Mouse (Mus musculus): Measurements from ENCODE around the gene Rabgap1l.
"Not testable (repeated sequence)": the region's sequence is repeated elsewhere in the genome, so short reads cannot be mapped to it uniquely, and the experiment has no call there.

The Rabgap1l gene

GRCm38 (mm10) chr1:160693094-160693447 lies 99.9 kb downstream of the Rabgap1l start:
- DNase-seq (ENCODE audit: low read depth, low spot score), result no peak

DNA sequence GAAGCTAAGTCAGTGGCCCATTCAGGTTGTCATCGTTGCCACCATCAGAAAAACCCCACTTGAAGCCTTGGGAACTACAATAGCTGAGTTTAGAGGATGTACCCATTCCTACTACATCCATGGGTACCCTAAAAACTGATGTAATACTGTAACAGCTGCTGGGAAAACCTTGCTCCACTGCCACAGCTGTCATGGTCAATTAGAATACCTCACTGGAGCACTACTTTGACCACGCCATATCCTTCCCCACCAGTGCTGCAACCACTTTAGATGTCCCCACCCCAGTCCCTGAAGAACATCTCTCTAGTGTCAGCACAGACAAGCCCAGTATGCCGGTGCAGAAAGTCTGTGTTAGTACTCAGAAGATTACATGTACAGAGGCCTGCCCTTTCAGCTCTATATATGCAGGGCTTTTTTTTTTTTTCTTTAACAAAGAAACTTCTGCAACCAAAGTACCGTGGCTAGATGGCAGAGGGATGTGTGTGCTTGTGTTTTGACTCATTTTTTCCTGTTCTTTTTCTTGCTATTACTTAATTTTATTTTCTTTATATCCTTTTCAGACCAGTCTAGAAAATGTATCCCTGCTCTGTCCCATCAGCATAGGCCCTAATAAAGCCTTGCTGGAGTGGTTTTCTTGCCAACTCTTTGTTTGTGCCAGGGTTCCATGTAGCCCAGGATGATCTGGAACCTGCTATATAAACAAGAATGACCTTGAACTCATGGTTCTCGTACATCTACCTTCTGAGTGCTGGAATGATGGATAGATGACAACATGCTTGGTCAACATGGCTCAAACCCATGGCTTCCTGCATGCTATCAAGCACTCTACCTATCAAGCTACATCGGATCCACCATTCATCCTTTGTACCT lies 100.6 kb downstream of the Rabgap1l start:
- DNase-seq (ENCODE audit: low read depth, low spot score), result no peak

DNA sequence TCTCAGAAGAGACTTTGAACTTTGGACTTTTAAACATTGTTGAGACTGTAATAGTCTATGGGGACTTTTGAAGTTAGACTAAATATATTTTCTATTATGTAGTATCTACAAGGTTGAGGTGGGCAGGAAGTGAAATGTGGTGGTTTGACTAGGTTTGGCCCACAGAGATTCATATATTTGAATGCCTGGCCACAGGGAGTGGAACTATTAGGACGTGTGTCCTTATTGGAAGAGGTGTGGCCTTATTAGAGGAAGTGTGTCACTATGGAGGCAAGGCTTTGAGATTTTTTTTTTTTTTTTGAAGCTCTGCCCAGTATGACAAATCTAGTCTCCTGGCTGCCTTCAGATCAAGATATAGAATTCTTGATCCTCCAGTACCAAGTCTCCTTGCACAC lies 101.8 kb downstream of the Rabgap1l start:
- no peak for DNase-seq (ENCODE audit: low read depth, low spot score)

- DNase-seq (ENCODE audit: low read depth, low spot score), result no peak
Observed at GRCm38 (mm10) chr1:160690516-160691195, 102.4 kb downstream of the Rabgap1l start.

- DNase-seq (ENCODE audit: low read depth, low spot score), result no peak
Observed at GRCm38 (mm10) chr1:160689511-160689910, 103.5 kb downstream of the Rabgap1l start.

GRCm38 (mm10) chr1:160684251-160684650 lies 108.8 kb downstream of the Rabgap1l start:
- no peak for DNase-seq (ENCODE audit: low read depth, low spot score)

GRCm38 (mm10) chr1:160681398-160682050 lies 111.5 kb downstream of the Rabgap1l start:
- DNase-seq (ENCODE audit: low read depth, low spot score), result no peak

DNA sequence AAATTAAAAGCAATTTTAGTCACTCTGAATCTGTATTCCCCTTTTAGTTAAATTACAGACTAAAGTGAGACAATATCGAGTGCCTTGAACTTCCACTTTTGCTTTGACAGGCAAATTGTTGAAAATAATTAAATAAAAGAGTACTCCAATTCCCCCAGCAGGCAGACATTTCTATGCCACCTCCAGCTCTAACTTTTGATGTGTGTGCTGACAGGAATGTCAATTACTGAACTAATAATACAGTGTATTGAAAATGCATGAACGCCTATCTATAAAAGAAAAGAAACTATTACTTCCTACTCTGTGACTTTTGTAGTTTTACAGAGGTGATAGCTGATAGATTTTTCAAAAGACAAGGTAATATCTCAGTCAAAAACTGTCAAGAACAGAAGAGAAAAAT lies 118.2 kb downstream of the Rabgap1l start:
- DNase-seq (ENCODE audit: low read depth, low spot score), result no peak

GRCm38 (mm10) chr1:160672088-160672814 lies 120.8 kb downstream of the Rabgap1l start:
- no peak for DNase-seq (ENCODE audit: low read depth, low spot score)

DNA sequence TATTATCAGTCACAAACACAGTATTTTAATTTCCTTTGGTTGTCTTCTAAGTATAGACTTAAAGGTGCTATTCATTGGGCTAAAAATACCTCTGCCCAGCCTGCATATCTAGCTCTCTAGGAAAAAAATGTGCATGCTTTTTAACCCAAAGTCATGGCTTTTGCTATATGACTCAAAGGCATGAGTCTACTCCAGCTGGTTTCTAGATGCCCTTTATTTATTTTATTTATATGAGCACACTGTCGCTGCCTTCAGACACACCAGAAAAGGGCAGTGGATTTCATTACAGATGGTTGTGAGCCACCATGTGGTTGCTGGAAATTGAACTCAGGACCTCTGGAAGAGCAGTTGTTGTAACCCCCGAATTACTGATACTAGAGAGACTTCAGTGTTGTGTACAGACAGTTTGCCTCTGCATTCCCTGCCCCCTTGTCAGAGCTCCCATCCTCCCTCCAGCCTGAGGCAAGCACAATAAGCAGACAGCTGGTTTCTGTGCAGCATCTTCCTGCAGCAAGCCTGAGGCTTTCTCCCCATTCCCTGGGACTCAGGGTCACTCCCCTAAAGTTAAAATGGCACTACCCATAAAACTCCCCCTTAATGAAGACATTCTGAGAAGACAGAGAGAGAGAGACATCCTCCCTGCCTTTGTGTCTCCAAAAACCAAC lies 137.1 kb downstream of the Rabgap1l start:
- no peak for DNase-seq (ENCODE audit: low read depth, low spot score)

GRCm38 (mm10) chr1:160651691-160652090 lies 141.3 kb downstream of the Rabgap1l start:
- no peak for DNase-seq (ENCODE audit: low read depth, low spot score)

DNA sequence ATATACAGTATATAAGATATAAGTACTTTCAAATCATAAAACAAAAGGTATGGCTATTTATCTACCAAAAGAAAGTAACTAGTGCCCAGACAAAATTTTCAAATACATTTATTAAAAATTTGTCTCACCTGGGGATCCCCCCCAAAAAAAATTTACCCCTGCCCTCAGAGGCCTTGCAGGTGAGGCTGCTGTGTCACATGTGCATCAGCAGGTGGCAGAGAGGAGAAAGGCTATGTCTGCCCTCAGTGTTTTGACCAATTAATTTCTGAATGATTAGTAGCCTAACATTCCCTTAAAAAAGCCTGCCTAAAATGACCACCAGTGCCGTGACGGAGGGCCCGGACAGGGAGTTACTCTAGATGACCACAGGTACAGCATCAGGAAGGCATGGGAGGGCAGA lies 147.6 kb downstream of the Rabgap1l start:
- DNase-seq (ENCODE audit: low read depth, low spot score), result no peak

DNA sequence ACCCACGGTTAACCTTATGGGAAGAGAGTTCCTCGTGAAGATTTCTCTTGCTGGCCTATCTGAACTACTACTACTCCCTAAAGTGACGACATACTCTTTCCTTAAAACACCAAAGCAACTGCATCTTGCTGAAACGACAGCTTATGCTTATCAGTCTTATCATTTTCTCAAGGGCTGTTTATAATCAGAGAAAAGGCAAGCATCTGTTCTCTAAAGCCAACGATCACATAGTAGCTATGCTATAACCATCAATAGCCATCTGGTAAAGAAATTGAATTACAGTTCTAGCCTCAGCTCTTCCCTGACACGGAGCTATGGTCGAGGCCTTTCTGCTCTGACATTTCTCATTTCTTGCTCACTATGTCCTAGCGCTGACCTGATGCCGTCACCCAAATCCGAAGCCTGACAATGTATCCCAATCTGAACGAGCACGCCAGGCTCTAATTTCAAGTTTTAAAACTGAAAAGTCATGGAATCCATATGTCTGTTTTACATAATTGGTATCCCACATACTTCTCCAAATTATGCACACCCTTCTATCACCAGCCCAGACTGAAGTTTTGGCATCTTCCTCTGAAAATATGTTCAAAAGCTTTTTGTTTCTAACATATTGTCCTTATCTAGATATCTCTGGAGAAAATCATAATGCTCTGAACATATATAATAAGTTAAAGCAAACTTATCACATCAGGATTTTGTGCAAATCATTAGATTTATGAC lies 164.6 kb downstream of the Rabgap1l start:
- no peak for DNase-seq (ENCODE audit: low read depth, low spot score)

- DNase-seq (ENCODE audit: low read depth, low spot score), result not testable (repeated sequence)
Observed at GRCm38 (mm10) chr1:160624354-160625120, 168.5 kb downstream of the Rabgap1l start.

GRCm38 (mm10) chr1:160618201-160618600 lies 174.8 kb downstream of the Rabgap1l start:
- DNase-seq (ENCODE audit: low read depth, low spot score), result no peak

DNA sequence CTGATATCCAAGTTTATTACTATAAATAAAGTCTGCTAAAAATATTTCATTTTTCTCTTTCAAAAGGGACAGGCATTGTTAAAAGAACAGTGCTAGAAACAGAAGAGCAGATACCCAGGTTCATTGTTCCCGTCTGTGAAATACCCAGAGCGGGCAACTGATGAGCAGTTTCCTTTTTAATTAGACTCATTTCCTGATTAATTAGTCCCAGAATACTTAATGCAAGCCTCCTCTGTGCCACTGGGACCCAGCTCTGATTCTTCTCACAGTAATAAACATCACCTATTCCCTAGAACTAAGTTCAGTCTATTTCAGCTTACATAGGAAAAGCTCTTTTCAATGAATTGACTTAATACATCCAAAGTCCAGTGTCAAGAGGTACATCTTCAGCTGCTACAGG lies 186.6 kb downstream of the Rabgap1l start:
- no peak for DNase-seq (ENCODE audit: low read depth, low spot score)

DNA sequence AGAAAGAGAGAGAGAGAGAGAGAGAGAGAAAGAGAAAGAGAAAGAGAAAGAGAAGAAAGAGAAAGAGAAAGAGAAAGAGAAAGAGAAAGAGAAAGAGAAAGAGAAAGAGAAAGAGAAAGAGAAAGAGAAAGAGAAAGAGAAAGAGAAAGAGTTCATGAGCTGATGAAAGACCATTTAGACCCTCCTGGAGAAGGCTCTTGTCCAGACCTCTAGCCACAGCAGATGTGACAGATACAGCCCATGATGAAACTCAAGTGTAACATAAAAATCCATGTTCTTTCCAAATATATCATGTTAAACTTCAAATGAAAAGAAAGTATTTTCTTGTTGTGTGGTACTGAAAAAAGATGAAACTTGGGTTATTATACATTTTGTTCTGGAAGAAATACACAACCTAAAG lies 189.7 kb downstream of the Rabgap1l start:
- DNase-seq (ENCODE audit: low read depth, low spot score), result not testable (repeated sequence)

- peak; percentile 42 for DNase-seq (ENCODE audit: low read depth, low spot score)
Observed at GRCm38 (mm10) chr1:160597369-160597768, 195.6 kb downstream of the Rabgap1l start.

GRCm38 (mm10) chr1:160596948-160597270 lies 196.1 kb downstream of the Rabgap1l start:
- no peak for DNase-seq (ENCODE audit: low read depth, low spot score)

All from c-Kit-negative CD71-positive TER-119-positive erythroid progenitor cells, embryonic 14.5 days (primary cell).